Mouse (Mus musculus) CH12.LX (cell line): ENCODE measurements around the gene H2-Q10. TPM values are rescaled to one million over a fixed set of nuclear protein-coding genes. Genes with fewer than 3 reads are reported as not detected.

Experiments
- DNase-seq: peaks from one replicate; pipeline ENCODE4 v3.0.0-alpha.2; 2013; ENCODE audit errors: extremely low read depth
- H3K27ac ChIP-seq: 2 replicates; pipeline ENCODE4 v1.5.1; 2012; ENCODE audit warnings: low read depth, mild to moderate bottlenecking, control low read depth, moderate library complexity; ENCODE audit not compliant: insufficient read depth
- H3K27me3 ChIP-seq: replicated peaks from 2 replicates; pipeline ENCODE3; 2012; ENCODE audit warnings: inconsistent platforms
- H3K36me3 ChIP-seq, 2 experiments: replicated peaks in 1 of 2; 2 replicates each; pipeline versions ENCODE3 to v1.6.1; 2012; ENCODE audit warnings: inconsistent platforms in 1 of 2, low read length in 1 of 2, mild to moderate bottlenecking in 1 of 2, mixed read lengths in 1 of 2, moderate library complexity in 1 of 2; ENCODE audit not compliant: control insufficient read depth in 1 of 2, insufficient read depth in 1 of 2
- H3K4me1 ChIP-seq, 2 experiments: 2 replicates each; pipeline ENCODE4 v1.6.1; 2012; ENCODE audit warnings: inconsistent platforms in 1 of 2, moderate library complexity in 1 of 2; ENCODE audit not compliant: insufficient read depth in 2 of 2, control insufficient read depth in 1 of 2
- H3K4me2 ChIP-seq: 2 replicates; pipeline ENCODE4 v1.6.1; 2012; ENCODE audit warnings: low read depth, mild to moderate bottlenecking, control low read depth; ENCODE audit not compliant: poor library complexity, insufficient read depth, severe bottlenecking
- H3K4me3 ChIP-seq, 3 experiments: fragments of 150-350 bp in 1 of 3; sonication (generic) in 1 of 3; replicated peaks in 1 of 3; 2 replicates each; pipeline versions ENCODE3 to v1.5.1; 2011 to 2012; ENCODE audit warnings: low read depth in 2 of 3, low read length in 2 of 3, mild to moderate bottlenecking in 2 of 3, moderate library complexity in 2 of 3, control low read depth in 1 of 3, improper control_type of control experiment in 1 of 3, inconsistent platforms in 1 of 3, mixed read lengths in 1 of 3; ENCODE audit not compliant: poor library complexity in 1 of 3
- H3K79me2 ChIP-seq: replicated peaks from 2 replicates; pipeline ENCODE4 v1.6.1; 2012; ENCODE audit warnings: mild to moderate bottlenecking, moderate library complexity; ENCODE audit not compliant: control insufficient read depth, poor library complexity, insufficient read depth, severe bottlenecking; ENCODE audit errors: extremely low read depth
- H3K9ac ChIP-seq: 2 replicates; pipeline ENCODE4 v1.6.1; 2012; ENCODE audit warnings: low read depth, mild to moderate bottlenecking, control low read depth, moderate library complexity; ENCODE audit not compliant: insufficient read depth
- H3K9me3 ChIP-seq: replicated peaks from 2 replicates; pipeline ENCODE3; 2012; ENCODE audit warnings: low read length, inconsistent platforms, mixed read lengths
- CHD2 ChIP-seq: IDR thresholded peaks from 2 replicates; pipeline ENCODE4 v1.6.1; 2011; ENCODE audit warnings: low read length, improper control_type of control experiment
- E2F4 ChIP-seq: IDR thresholded peaks from 2 replicates; pipeline ENCODE4 v1.6.1; 2011; ENCODE audit warnings: low read depth, low read length, improper control_type of control experiment; ENCODE audit not compliant: insufficient replicate concordance
- EP300 ChIP-seq: IDR thresholded peaks from 2 replicates; pipeline ENCODE4 v1.6.1; 2011; ENCODE audit warnings: low read length, improper control_type of control experiment
- ETS1 ChIP-seq: conservative IDR thresholded peaks from 2 replicates; pipeline ENCODE4 v1.6.1; 2012; ENCODE audit warnings: low read depth, mild to moderate bottlenecking, inconsistent platforms, low read length, improper control_type of control experiment, moderate library complexity
- HCFC1 ChIP-seq: IDR thresholded peaks from 2 replicates; pipeline ENCODE4 v1.6.1; 2012; ENCODE audit warnings: low read depth, mild to moderate bottlenecking, inconsistent platforms, low read length, improper control_type of control experiment
- JUN ChIP-seq: IDR thresholded peaks from 2 replicates; pipeline ENCODE4 v1.6.1; 2011; ENCODE audit warnings: low read depth, mild to moderate bottlenecking, low read length, improper control_type of control experiment, moderate library complexity; ENCODE audit not compliant: insufficient read depth
- JUND ChIP-seq: conservative IDR thresholded peaks from 2 replicates; pipeline ENCODE4 v1.6.1; 2011; ENCODE audit warnings: low read depth, low read length, improper control_type of control experiment
- KAT2A ChIP-seq: IDR thresholded peaks from 2 replicates; pipeline ENCODE4 v1.6.1; 2012; ENCODE audit warnings: low read length, improper control_type of control experiment, inconsistent platforms; ENCODE audit not compliant: insufficient replicate concordance
- MAX ChIP-seq: IDR thresholded peaks from 2 replicates; pipeline ENCODE4 v1.6.1; 2011; ENCODE audit warnings: low read length, improper control_type of control experiment
- MEF2A ChIP-seq: IDR thresholded peaks from 2 replicates; pipeline ENCODE4 v1.6.1; 2014; ENCODE audit warnings: low read depth, mild to moderate bottlenecking, inconsistent platforms, low read length, improper control_type of control experiment, borderline replicate concordance
- MXI1 ChIP-seq: IDR thresholded peaks from 2 replicates; pipeline ENCODE4 v1.6.1; 2011; ENCODE audit warnings: mild to moderate bottlenecking, low read depth, low read length, improper control_type of control experiment
- MYC ChIP-seq: IDR thresholded peaks from 2 replicates; pipeline ENCODE4 v1.6.1; 2011; ENCODE audit warnings: low read depth, mild to moderate bottlenecking, improper control_type of control experiment, low read length
- NRF1 ChIP-seq: IDR thresholded peaks from 2 replicates; pipeline ENCODE4 v1.6.1; 2014; ENCODE audit warnings: low read depth, mild to moderate bottlenecking, inconsistent platforms, low read length, improper control_type of control experiment, moderate library complexity
- POLR2AphosphoS2 ChIP-seq: IDR thresholded peaks from 2 replicates; pipeline ENCODE4 v1.6.1; 2011; ENCODE audit warnings: low read depth, low read length, improper control_type of control experiment
- SIN3A ChIP-seq: IDR thresholded peaks from 2 replicates; pipeline ENCODE4 v1.6.1; 2012; ENCODE audit warnings: low read length, improper control_type of control experiment, inconsistent platforms
- TBP ChIP-seq: conservative IDR thresholded peaks from 2 replicates; pipeline ENCODE4 v1.6.1; 2011; ENCODE audit warnings: low read depth, low read length, improper control_type of control experiment
- ZMIZ1 ChIP-seq: IDR thresholded peaks from 2 replicates; pipeline ENCODE4 v1.6.1; 2012; ENCODE audit warnings: low read depth, mild to moderate bottlenecking, inconsistent platforms, low read length, improper control_type of control experiment
- dilution Hi-C: fragments of 300-500 bp; cut with MboI; formaldehyde crosslinking; loops from 2 replicates; pipeline ENCODE4 v1.14.3; 2020; ENCODE audit warnings: low sequenced_read_pairs; ENCODE audit not compliant: extremely low pct_unique_long_range_greater_than_20kb, extremely low pct_ligation_motif_present
- in situ Hi-C: fragments of 300-500 bp; cut with MboI; formaldehyde crosslinking; loops from 3 replicates; pipeline ENCODE4 v1.14.3; 2019; ENCODE audit warnings: low sequenced_read_pairs, low pct_ligation_motif_present, low pct_unique_long_range_greater_than_20kb, mixed read lengths
- polyA plus RNA-seq: library from polyadenylated mRNA; unstranded; fragments of >175 nt; gene quantifications from 2 replicates; pipeline ENCODE4 v1.2.1, GENCODE M21; 2012; ENCODE audit warnings: low read depth; ENCODE audit not compliant: insufficient read length
- total RNA-seq, 2 experiments: library from RNA; depleted of rRNA; stranded (reverse); fragments of 300-350 nt in 1 of 2; fragments of >200 nt in 1 of 2; gene quantifications; 2 replicates each; pipeline ENCODE4 v1.2.3; 2012 to 2014

H2-Q10 gene
- total and polyA plus RNA-seq, 3 experiments: 0.62 to 60.0 (median 2.4) TPM

DNA sequence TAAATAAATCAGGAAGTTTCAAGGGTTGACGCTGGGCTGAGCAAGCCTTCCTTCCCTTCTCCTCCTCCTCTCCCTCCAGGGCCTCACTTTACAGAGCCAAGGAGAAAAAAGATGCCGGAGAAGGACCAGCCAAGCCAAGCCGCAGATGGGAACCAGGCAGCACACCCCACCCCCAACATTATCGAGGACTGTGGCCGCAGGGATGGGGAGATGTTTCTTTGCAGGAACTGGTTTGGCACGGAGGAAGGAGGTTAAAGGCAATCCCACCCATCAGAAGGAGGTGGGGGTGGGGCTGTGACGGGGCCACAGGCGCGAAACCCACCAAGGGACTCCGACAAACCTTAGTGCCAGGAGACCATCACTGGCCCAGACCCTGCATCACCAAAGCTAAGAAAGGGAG is 16.8 kb downstream of the H2-Q10 start:
- DNase-seq: no peak
- no peak overlapping the region for H3K27ac ChIP-seq
- dilution Hi-C loops: no loop called here
- H3K4me2 ChIP-seq: no peak overlapping the region
- no peak overlapping the region for H3K9ac ChIP-seq
- no peak overlapping the region for H3K4me3 ChIP-seq
- in situ Hi-C loops: no loop called here
- no peak for TF ChIP-seq HCFC1
- no peak for TF ChIP-seq TBP
- no peak for TF ChIP-seq CHD2
- no peak for TF ChIP-seq NRF1
- no peak for TF ChIP-seq SIN3A
- no peak for TF ChIP-seq ETS1
- H3K36me3 ChIP-seq: no peaks in the 10 kb centered on the region
- H3K9me3 ChIP-seq: no peaks in the 10 kb centered on the region
- no peaks in the 10 kb centered on the region for H3K79me2 ChIP-seq
- peaks cover 0 to 3% of the 10 kb centered on the region in 2 experiments; a peak in 1 of 4 replicates for H3K4me1 ChIP-seq
- H3K27me3 ChIP-seq: no peaks in the 10 kb centered on the region

DNA sequence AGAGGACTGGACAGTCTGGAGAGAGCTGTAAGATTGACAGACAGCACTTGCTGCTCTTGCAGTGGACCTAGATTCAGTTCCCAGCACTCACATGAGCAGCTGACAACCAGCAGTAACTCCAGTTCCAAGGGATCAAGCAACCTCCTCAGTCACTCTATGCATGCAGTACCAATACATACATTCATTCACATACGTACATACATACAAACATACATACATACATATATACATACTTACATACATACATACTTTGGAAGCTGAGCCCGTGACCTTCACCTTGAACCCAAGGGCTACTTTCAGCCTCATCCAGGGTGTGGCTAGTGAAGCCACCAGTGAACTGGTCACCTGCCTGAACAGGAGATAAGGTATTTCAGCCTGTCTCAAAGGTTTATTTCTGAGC is 18.2 kb downstream of the H2-Q10 start:
- Histone ChIP-seq H3K27me3 (no peaks in the 10 kb centered on the region), H3K4me3 (no peak overlapping the region), H3K4me1 (peaks cover 0 to 3% of the 10 kb centered on the region in 2 experiments; a peak in 1 of 4 replicates), H3K36me3 (no peaks in the 10 kb centered on the region), H3K9ac (no peak overlapping the region), H3K9me3 (no peaks in the 10 kb centered on the region), H3K79me2 (no peaks in the 10 kb centered on the region), H3K27ac (no peak overlapping the region), H3K4me2 (no peak overlapping the region)
- in situ Hi-C loops: no loop called here
- TF ChIP-seq KAT2A: no peak
- TF ChIP-seq ZMIZ1: no peak
- no peak for TF ChIP-seq E2F4
- no peak for TF ChIP-seq HCFC1
- TF ChIP-seq EP300: no peak
- TF ChIP-seq JUND: no peak
- no peak for TF ChIP-seq JUN
- TF ChIP-seq MAX: no peak
- no peak for TF ChIP-seq MYC
- TF ChIP-seq POLR2AphosphoS2: no peak
- no peak for TF ChIP-seq MXI1
- TF ChIP-seq MEF2A: no peak
- dilution Hi-C loops: no loop called here
- DNase-seq: no peak
